Mouse (Mus musculus) leukemia stem cell, adult 10-12 weeks (primary cell): ENCODE results near the gene Olfr346. TPM values are rescaled to one million over a fixed set of nuclear protein-coding genes. Genes with fewer than 3 reads are reported as not detected.

Experiments used
- polyA plus RNA-seq: library from polyadenylated mRNA; stranded (reverse); fragments of >175 nt; gene quantifications from 2 replicates; pipeline ENCODE4 v1.2.3, GENCODE M21; 2012; ENCODE audit warnings: low replicate concordance

The Olfr346 gene
- not detected in 2 replicates for polyA plus RNA-seq

DNA sequence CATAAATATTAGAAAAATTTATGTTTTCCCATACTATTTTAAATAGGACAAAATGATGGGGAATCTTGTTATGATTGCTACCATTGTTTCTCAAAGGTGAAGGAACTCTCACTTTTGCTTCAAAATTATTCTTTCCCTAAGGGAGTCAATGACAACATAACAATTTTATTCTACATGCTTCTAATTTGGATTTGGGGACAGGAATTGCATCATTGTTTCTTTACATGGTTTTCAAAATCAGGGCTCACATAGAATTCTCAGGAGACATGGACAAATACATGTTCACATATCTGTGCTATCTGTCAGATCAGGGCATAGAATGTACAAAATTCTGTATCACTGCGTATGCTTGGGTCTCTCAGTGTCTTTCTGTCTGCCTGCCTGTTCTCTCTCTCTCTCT is at the start of gene Olfr346:
Gene Olfr346, plus strand, starts transcription at position 301 of the 400 bp plus-strand sequence.

DNA sequence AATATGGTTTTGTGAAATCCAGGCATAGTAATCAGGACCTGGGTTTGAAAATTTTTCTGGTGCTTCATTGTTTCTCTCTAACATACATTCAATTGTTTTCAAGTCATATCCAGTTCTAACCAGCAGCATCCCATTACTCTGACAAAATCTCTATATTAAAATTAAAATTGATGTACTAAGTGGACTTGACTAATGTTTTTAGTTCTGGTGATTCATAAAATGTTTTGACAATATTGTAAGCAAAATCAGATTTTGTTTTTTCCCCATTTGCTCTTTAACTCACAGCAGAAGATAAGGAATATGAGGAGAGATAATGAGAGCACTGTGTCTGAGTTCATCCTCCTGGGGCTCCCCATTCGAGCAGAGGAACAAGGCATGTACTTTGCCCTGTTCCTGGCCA is 45.8 kb upstream of the Olfr346 start, which contains the start of gene Olfr345:
Gene Olfr345, plus strand, starts transcription at position 301 of the 400 bp plus-strand sequence.

DNA sequence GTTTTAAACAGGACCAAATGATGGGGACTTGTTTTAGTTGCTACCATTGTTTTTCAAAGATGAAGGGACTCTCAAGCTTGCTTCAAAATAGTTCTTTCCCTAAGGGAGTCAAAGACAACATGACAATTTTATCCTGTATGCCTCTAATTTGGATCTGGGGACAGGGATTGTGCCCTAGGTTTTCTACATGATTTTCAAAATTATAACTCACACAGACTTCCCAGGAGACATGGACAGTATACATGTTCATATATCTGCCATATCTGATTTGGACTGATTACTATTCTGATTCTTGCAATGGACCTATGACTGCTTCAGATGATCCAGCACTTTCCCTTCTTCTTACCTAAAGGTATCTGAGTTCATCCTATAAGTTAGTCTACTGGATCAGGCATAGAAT is 46.0 kb downstream of the Olfr346 start, which contains the start of gene Olfr347:
Gene Olfr347, plus strand, starts transcription at position 301 of the 400 bp plus-strand sequence.

Other genes starting within 250 kb of the Olfr346 start
- not detected in 2 replicates for gene Olfr340, start 233.2 kb upstream of the Olfr346 start, polyA plus RNA-seq
- gene Olfr341, start 203.3 kb upstream of the Olfr346 start, polyA plus RNA-seq = not detected in 2 replicates
- gene Olfr342, start 160.8 kb upstream of the Olfr346 start, polyA plus RNA-seq = 0.10 TPM in 1 of 2 replicates, not detected in the other
- 0.02 TPM in 1 of 2 replicates, not detected in the other for gene Olfr344, start 119.1 kb upstream of the Olfr346 start, polyA plus RNA-seq
- gene Olfr345, start 45.7 kb upstream of the Olfr346 start, polyA plus RNA-seq = not detected in 2 replicates
- 0.05 TPM in 1 of 2 replicates, not detected in the other for gene Olfr347, start 46.1 kb downstream of the Olfr346 start, polyA plus RNA-seq
- not detected in 2 replicates for gene Olfr348, start 98.5 kb downstream of the Olfr346 start, polyA plus RNA-seq
- gene Olfr50, start 104.8 kb downstream of the Olfr346 start, polyA plus RNA-seq = 0.03 TPM in 1 of 2 replicates, not detected in the other
- gene Olfr3, start 131.2 kb downstream of the Olfr346 start, polyA plus RNA-seq = not detected in 2 replicates
- gene Olfr350, start 160.5 kb downstream of the Olfr346 start, polyA plus RNA-seq = not detected in 2 replicates
- gene Olfr351, start 176.9 kb downstream of the Olfr346 start, polyA plus RNA-seq = not detected in 2 replicates
- not detected in 2 replicates for gene Olfr352, start 182.7 kb downstream of the Olfr346 start, polyA plus RNA-seq
- gene Olfr353, start 207.1 kb downstream of the Olfr346 start, polyA plus RNA-seq = 0.03 TPM in 1 of 2 replicates, not detected in the other
- gene Olfr354, start 219.9 kb downstream of the Olfr346 start, polyA plus RNA-seq = not detected in 2 replicates
- not detected in 2 replicates for gene Olfr355, start 243.1 kb downstream of the Olfr346 start, polyA plus RNA-seq